In genomic region chr3:106548971-106549370, GRCm38 (mm10) we compare ENCODE assay signal across 8 mouse cellular contexts. TPM values are rescaled to one million over a fixed set of nuclear protein-coding genes. Genes with fewer than 3 reads are reported as not detected.
DNase-seq lines count a peak whose midpoint lies in the region; ATAC-seq and TF ChIP-seq lines count a peak whose summit lies in the region.

No protein-coding gene starts in this region.

- no peak overlapping the region for H3K27ac ChIP-seq in heart, embryonic 13.5 days (replicated peaks)
- H3K27ac ChIP-seq in hindbrain, embryonic 13.5 days = no peak overlapping the region
- no peak overlapping the region for H3K27ac ChIP-seq in liver, embryonic 15.5 days (replicated peaks)

- no peak for ATAC-seq in heart, embryonic 13.5 days (ENCODE audit: extremely low read depth, insufficient number of reproducible peaks, low FRiP score, low TSS enrichment)
- ATAC-seq in hindbrain, embryonic 13.5 days (ENCODE audit: low FRiP score) = no peak
- ATAC-seq in liver, embryonic 15.5 days (ENCODE audit: insufficient read depth) = no peak

- peaks cover 35% of the 10 kb centered on the region for H3K79me3 ChIP-seq in C2C12 (ENCODE audit: low read depth)

- no peak for DNase-seq in heart, postnatal 4 days
- no peak for DNase-seq in frontal cortex, adult 2 months (ENCODE audit: extremely low spot score in 1 of 2, low spot score in 1 of 2)
- no peak for DNase-seq in natural killer cell, adult 2 months (ENCODE audit: low spot score in 2 of 2)
- no peak for DNase-seq in spleen, postnatal 10 days (ENCODE audit: low spot score in 2 of 2)

- TF ChIP-seq CTCF in C2C12 (IDR thresholded peaks at IDR 0.05; ENCODE audit: control insufficient read depth, insufficient read depth, insufficient read length) = no peak

- H3K4me1 ChIP-seq in heart, embryonic 13.5 days = peaks cover 35% of the 10 kb centered on the region
- peaks cover 29% of the 10 kb centered on the region for H3K4me1 ChIP-seq in hindbrain, embryonic 13.5 days (replicated peaks)
- peaks cover 23% of the 10 kb centered on the region for H3K4me1 ChIP-seq in liver, embryonic 15.5 days (replicated peaks)

- H3K9me3 ChIP-seq in heart, embryonic 13.5 days = no peaks in the 10 kb centered on the region
- no peaks in the 10 kb centered on the region for H3K9me3 ChIP-seq in hindbrain, embryonic 13.5 days
- no peaks in the 10 kb centered on the region for H3K9me3 ChIP-seq in liver, embryonic 15.5 days (replicated peaks)

- peak overlapping the region; percentile 82 for H3K4me2 ChIP-seq in heart, embryonic 13.5 days
- peak overlapping the region; percentile 71 for H3K4me2 ChIP-seq in hindbrain, embryonic 13.5 days
- H3K4me2 ChIP-seq in liver, embryonic 15.5 days = peak overlapping the region; percentile 82

- peak overlapping the region; percentile 92 for H3K4me3 ChIP-seq in heart, embryonic 13.5 days
- H3K4me3 ChIP-seq in C2C12 (ENCODE audit: insufficient read depth, poor library complexity, severe bottlenecking) = peak overlapping the region; percentile 6
- H3K4me3 ChIP-seq in hindbrain, embryonic 13.5 days = peak overlapping the region; percentile 18; the same call in 1 of the 2 replicates
- H3K4me3 ChIP-seq in liver, embryonic 15.5 days (replicated peaks) = 0 out of 2 replicates have a peak overlapping the region, but pooled peaks have one; percentile 18

- 38% methylated on average over 3 of the region's 3 CpGs for WGBS in heart, embryonic 13.5 days
- 42% methylated on average over 3 of the region's 3 CpGs for WGBS in hindbrain, embryonic 13.5 days
- WGBS in liver, embryonic 15.5 days (ENCODE audit: insufficient replicate concordance) = 39% methylated on average over 3 of the region's 3 CpGs

- H3K79me2 ChIP-seq in C2C12 (ENCODE audit: control insufficient read depth, insufficient read depth) = peaks cover 59% of the 10 kb centered on the region

- H3K36me3 ChIP-seq in heart, embryonic 13.5 days = peaks cover 25% of the 10 kb centered on the region
- no peaks in the 10 kb centered on the region for H3K36me3 ChIP-seq in C2C12 (ENCODE audit: control insufficient read depth, insufficient read depth)
- H3K36me3 ChIP-seq in hindbrain, embryonic 13.5 days = peaks cover 11% of the 10 kb centered on the region
- peaks cover 5% of the 10 kb centered on the region; the same call in 1 of the 2 replicates for H3K36me3 ChIP-seq in liver, embryonic 15.5 days (replicated peaks)

- H3K9ac ChIP-seq in heart, embryonic 13.5 days = peak overlapping the region; percentile 61
- no peak overlapping the region for H3K9ac ChIP-seq in hindbrain, embryonic 13.5 days
- H3K9ac ChIP-seq in liver, embryonic 15.5 days = no peak overlapping the region

- H3ac ChIP-seq in C2C12 (ENCODE audit: control insufficient read depth, insufficient read length, low read depth) = no peak overlapping the region

- no peaks in the 10 kb centered on the region for H3K27me3 ChIP-seq in heart, embryonic 13.5 days (replicated peaks)
- no peaks in the 10 kb centered on the region for H3K27me3 ChIP-seq in C2C12 (ENCODE audit: control insufficient read depth, insufficient read depth, insufficient read length)
- H3K27me3 ChIP-seq in hindbrain, embryonic 13.5 days = no peaks in the 10 kb centered on the region
- no peaks in the 10 kb centered on the region for H3K27me3 ChIP-seq in liver, embryonic 15.5 days

TF ChIP-seq in C2C12, 6 proteins besides CTCF, POLR2A, EP300 and RAD21:
- no peak for TF ChIP-seq MYOD1 (IDR thresholded peaks at IDR 0.05; ENCODE audit: control insufficient read depth, insufficient read length, low read depth)
TF ChIP-seq in C2C12: peak in this region for 0.

RNA-seq across cellular contexts. Expression of gene Cept1, which starts 1.4 kb away (rescaled TPM):
- polyA plus RNA-seq in heart, embryonic 13.5 days (2015; fragmentation: Nextera tagmentation; extraction: Ambion mirVana) = 26.5 and 33.0 TPM in 2 replicates
- total RNA-seq in heart, postnatal 4 days (2021) = 10 to 100 TPM; 17.0 to 17.1 TPM
- 21.1 TPM for polyA plus RNA-seq in C2C12 (2012; fragmentation: generic; extraction: Trizol)
- polyA plus RNA-seq in hindbrain, embryonic 13.5 days (2015; fragmentation: Nextera tagmentation; extraction: Ambion mirVana) = 39.1 and 43.5 TPM in 2 replicates
- polyA plus RNA-seq in liver, embryonic 15.5 days (2015; fragmentation: Nextera tagmentation; extraction: Ambion mirVana) = 29.6 and 31.1 TPM in 2 replicates
- polyA plus RNA-seq in frontal cortex, adult 2 months (2012; rRNA removed) = 30.4 and 32.7 TPM in 2 replicates

RNA-seq across cellular contexts. Expression of gene Dram2, which starts 1.4 kb away (rescaled TPM):
- 54.8 and 58.4 TPM in 2 replicates for polyA plus RNA-seq in heart, embryonic 13.5 days (2015; fragmentation: Nextera tagmentation; extraction: Ambion mirVana)
- 10 to 100 TPM; 64.3 to 71.8 TPM for total RNA-seq in heart, postnatal 4 days (2021)
- 17.7 TPM for polyA plus RNA-seq in C2C12 (2012; fragmentation: generic; extraction: Trizol)
- 57.9 and 62.5 TPM in 2 replicates for polyA plus RNA-seq in hindbrain, embryonic 13.5 days (2015; fragmentation: Nextera tagmentation; extraction: Ambion mirVana)
- polyA plus RNA-seq in liver, embryonic 15.5 days (2015; fragmentation: Nextera tagmentation; extraction: Ambion mirVana) = 32.1 TPM in 2 replicates
- polyA plus RNA-seq in frontal cortex, adult 2 months (2012; rRNA removed) = 32.8 and 37.2 TPM in 2 replicates

Comparison
In these comparisons a context has a peak if more than half of its experiments do, and no peak if none do; other contexts are left out.
1. H3K4me3 ChIP-seq: peak in every context shown above with its lines; median percentile 92 in heart, embryonic 13.5 days; 18 in hindbrain, embryonic 13.5 days; 18 in liver, embryonic 15.5 days; 6 in C2C12.